Mouse (Mus musculus): ENCODE data around the gene Dyrk1b. TPM values are rescaled to one million over a fixed set of nuclear protein-coding genes. Genes with fewer than 3 reads are reported as not detected.
A peak's percentile ranks its signal among the peaks of the same experiment; 100 is the strongest.
"Not testable (repeated sequence)": the region's sequence is repeated elsewhere in the genome, so short reads cannot be mapped to it uniquely, and the experiment has no call there.

Dyrk1b gene
- polyA plus RNA-seq, 1 experiment from 2014 or later, result 7.3 TPM

DNA sequence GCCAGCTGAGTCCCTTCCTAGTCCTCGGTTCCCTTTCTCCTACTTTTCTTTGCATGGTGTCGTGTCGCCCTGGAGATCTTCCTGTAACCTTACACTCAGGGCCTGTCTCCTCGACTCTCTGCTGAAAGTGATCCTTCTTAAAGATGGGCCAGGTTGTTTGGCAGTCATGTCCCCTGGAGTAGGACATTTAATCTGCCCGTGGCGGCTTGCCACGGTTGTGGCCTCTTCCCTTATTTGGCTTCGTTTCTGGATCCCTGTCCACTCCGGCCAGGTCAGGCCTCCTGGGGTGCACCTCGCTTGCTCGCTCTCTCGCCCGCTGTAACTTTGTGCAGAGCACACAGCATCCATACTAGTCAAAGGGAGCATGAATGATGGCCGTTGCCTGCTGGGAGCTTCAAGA is 17.3 kb downstream of the Dyrk1b start:
- no peaks in the 10 kb centered on the region for H3K27me3 ChIP-seq
- H3K4me3 ChIP-seq, result no peak overlapping the region
- peaks cover 5% of the 10 kb centered on the region for H3K36me3 ChIP-seq
- no peak overlapping the region for H3K9ac ChIP-seq
- 78% methylated on average over 14 of the region's 14 CpGs for whole genome bisulfite sequencing
- no peak for ATAC-seq (replicated peaks; ENCODE audit: insufficient number of reproducible peaks, insufficient read depth, low FRiP score, low read depth)
- H3K4me2 ChIP-seq, result no peak overlapping the region
- H3K9me3 ChIP-seq (replicated peaks), result no peaks in the 10 kb centered on the region
- H3K27ac ChIP-seq, result no peak overlapping the region
- no peaks in the 10 kb centered on the region for H3K4me1 ChIP-seq (replicated peaks)

DNA sequence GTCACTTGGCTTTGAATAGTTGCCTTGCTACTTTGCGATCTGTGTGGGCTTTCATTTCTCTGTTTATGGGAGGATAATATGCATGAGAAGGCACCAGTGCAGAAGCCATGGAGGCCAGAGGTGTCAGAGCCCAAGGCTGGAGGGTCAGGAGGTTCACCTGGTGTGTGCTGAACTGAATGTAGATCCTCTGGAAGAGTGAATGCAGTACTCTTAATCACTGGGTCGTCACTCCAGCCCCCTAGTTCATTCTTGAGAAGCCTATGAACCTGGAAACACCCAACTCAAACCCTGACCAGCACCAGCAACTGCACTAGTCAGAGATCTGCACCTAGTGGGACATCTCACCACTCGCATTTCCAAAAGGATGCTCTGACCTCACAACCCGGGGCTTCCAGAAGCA is 19.8 kb downstream of the Dyrk1b start:
- Histone ChIP-seq H3K27me3 (no peaks in the 10 kb centered on the region), H3K27ac (no peak overlapping the region), H3K36me3 (peaks cover 4% of the 10 kb centered on the region), H3K4me1 (replicated peaks) (no peaks in the 10 kb centered on the region), H3K4me3 (no peak overlapping the region), H3K9me3 (replicated peaks) (no peaks in the 10 kb centered on the region), H3K9ac (no peak overlapping the region), H3K4me2 (no peak overlapping the region)
- no peak for ATAC-seq (replicated peaks; ENCODE audit: insufficient number of reproducible peaks, insufficient read depth, low FRiP score, low read depth)
- 68% methylated on average over 4 of the region's 4 CpGs for WGBS

DNA sequence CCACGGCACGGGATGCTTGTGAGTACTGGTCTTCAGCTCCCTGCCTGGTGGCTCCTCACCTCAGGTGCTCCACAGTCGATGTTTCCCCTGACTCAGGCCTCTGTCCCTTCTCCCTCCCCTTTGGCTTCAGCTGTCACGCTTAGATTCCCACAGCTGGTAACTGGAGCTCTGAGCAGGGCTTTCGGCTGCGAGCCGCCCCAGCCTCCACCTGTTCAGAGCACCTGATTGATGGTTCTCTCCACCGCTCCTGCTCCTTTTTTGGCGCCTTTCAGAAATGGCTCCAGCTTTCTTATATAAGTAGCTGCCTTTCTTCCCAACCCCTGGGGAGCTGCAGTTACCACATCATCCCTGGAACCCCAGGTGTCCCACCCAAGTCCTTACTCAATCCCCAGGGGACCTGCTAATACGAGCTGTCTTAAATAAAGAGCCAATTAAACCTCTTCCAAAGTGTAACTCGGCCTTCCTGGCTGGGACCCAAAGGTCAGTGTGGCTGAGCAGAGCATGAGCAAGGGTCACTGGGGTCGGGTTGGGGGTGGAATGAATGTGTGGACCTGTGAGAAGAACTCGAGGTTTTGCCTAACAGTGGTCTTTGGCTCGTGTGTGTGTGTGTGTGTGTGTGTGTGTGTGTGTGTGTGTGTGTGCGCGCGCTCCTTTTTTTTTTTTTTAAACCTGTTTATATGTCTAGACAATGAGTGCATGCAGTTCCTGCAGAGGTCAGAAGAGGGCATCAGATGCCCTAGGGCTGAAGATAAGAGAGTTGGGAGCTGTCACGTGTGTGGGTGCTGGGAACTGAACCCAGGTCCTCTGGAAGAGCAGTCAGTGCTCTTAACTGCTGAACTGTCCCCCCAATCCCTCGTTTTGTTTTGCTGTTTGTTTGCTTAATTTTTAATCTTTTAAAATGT is 24.2 kb downstream of the Dyrk1b start:
- Histone ChIP-seq H3K9me3 (replicated peaks) (no peaks in the 10 kb centered on the region), H3K27me3 (no peaks in the 10 kb centered on the region), H3K4me3 (no peak overlapping the region), H3K27ac (no peak overlapping the region), H3K4me2 (no peak overlapping the region), H3K36me3 (no peaks in the 10 kb centered on the region), H3K9ac (no peak overlapping the region), H3K4me1 (replicated peaks) (no peaks in the 10 kb centered on the region)
- ATAC-seq (replicated peaks; ENCODE audit: insufficient number of reproducible peaks, insufficient read depth, low FRiP score, low read depth), result no peak
- whole genome bisulfite sequencing, result 51% methylated on average over 16 of the region's 19 CpGs

DNA sequence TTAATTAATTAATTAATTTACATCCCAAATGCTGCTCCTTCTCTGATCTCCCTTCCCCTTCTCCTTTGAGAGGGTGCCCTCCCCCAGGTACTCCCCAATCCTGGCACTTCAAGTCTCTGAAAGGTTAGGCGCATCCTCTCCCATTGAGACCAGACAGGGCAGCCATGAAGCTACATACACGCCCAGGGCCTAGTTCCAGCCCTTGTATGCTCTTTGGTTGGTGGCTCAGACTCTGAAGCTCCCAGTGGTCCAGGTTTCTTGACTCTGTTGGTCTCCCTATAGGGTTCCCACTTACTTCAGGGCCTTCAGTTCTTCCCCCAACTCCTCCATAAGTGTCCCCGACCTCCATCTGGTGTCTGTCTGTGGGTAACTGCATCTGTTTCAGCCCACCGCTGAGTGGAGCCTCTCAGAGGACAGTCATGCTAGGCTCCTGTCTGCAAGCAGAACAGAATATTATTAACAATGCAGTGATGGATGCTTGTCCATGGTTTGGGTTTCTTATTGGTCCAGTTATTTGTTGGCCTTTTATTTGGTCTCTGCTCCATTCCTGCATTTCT is 26.9 kb downstream of the Dyrk1b start:
- H3K27ac ChIP-seq, result no peak overlapping the region
- H3K27me3 ChIP-seq, result no peaks in the 10 kb centered on the region
- H3K9me3 ChIP-seq (replicated peaks), result no peaks in the 10 kb centered on the region
- H3K4me2 ChIP-seq, result no peak overlapping the region
- no peak overlapping the region for H3K4me3 ChIP-seq
- no peaks in the 10 kb centered on the region for H3K4me1 ChIP-seq (replicated peaks)
- no peaks in the 10 kb centered on the region for H3K36me3 ChIP-seq
- 58% methylated on average over 4 of the region's 4 CpGs for WGBS
- H3K9ac ChIP-seq, result no peak overlapping the region
- ATAC-seq (replicated peaks; ENCODE audit: insufficient number of reproducible peaks, insufficient read depth, low FRiP score, low read depth), result no peak

DNA sequence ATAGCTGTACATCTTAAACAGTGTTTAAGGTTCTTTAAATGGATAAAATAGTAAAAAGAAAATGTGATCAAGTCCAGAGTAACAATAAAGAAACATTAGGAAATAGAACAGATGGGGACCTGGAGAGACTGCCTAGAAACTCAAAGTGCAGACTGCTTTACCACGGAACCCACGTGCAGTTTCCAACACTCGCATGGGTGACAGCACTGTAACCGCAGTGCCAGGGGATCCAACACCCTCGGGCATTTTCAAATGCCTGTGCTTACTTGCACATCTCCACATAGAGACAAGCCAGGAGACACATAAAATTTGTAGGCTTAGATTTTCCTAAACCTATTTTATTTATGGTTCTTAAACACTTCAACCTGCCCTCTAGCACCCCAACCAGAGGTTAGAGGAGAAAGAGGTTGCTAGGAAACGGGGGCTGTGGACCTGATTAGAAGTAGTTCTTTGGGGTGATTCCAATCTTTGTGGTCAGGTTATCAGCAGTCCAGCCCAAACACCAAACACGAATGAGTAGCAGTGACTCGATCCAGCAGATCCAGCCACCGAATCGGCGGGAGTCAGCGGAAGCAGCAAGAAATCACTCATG is 29.2 kb downstream of the Dyrk1b start:
- no peak for ATAC-seq (replicated peaks; ENCODE audit: insufficient number of reproducible peaks, insufficient read depth, low FRiP score, low read depth)
- WGBS, result 34% methylated on average over 12 of the region's 12 CpGs
- Histone ChIP-seq H3K27ac (0 out of 2 replicates have a peak overlapping the region, but pooled peaks have one; percentile 23), H3K4me1 (replicated peaks) (no peaks in the 10 kb centered on the region), H3K9ac (peak overlapping the region; percentile 49; the same call in 1 of the 2 replicates), H3K27me3 (no peaks in the 10 kb centered on the region), H3K4me3 (peak overlapping the region; percentile 39), H3K9me3 (replicated peaks) (no peaks in the 10 kb centered on the region), H3K36me3 (no peaks in the 10 kb centered on the region), H3K4me2 (peak overlapping the region; percentile 62)

DNA sequence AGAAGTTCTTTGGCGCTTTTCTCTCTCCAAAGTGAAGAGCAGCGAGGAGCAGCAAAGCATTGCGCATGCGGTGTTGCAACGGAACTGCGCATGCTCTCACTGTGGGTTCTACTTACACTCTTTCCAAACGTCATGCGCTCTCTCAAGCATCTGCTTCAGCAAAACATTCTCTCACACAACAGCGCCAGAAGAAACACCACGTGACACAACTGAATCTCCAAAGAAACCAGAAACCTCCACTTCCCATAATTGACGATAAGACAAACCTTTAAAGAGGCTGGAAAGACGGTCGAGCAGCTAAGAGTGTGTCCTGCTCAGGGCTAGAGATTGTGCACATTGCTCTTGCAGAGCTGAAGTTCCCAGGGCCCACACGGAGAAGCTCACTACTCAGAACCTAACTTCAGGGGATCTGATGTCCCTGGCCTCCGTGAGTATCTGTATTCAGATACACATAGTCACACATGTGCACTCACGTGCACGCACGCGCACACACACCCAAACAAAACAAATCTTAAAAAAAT is 29.8 kb downstream of the Dyrk1b start:
- H3K9me3 ChIP-seq (replicated peaks), result no peaks in the 10 kb centered on the region
- H3K4me3 ChIP-seq, result peak overlapping the region; percentile 39
- peak; percentile 74; the same call in 1 of the 2 replicates for ATAC-seq (replicated peaks; ENCODE audit: insufficient number of reproducible peaks, insufficient read depth, low FRiP score, low read depth)
- no peaks in the 10 kb centered on the region for H3K27me3 ChIP-seq
- peak overlapping the region; percentile 64 for H3K27ac ChIP-seq
- WGBS, result 51% methylated on average over 19 of the region's 19 CpGs
- no peaks in the 10 kb centered on the region for H3K36me3 ChIP-seq
- peak overlapping the region; percentile 62 for H3K4me2 ChIP-seq
- peak overlapping the region; percentile 49; the same call in 1 of the 2 replicates for H3K9ac ChIP-seq
- no peaks in the 10 kb centered on the region for H3K4me1 ChIP-seq (replicated peaks)

DNA sequence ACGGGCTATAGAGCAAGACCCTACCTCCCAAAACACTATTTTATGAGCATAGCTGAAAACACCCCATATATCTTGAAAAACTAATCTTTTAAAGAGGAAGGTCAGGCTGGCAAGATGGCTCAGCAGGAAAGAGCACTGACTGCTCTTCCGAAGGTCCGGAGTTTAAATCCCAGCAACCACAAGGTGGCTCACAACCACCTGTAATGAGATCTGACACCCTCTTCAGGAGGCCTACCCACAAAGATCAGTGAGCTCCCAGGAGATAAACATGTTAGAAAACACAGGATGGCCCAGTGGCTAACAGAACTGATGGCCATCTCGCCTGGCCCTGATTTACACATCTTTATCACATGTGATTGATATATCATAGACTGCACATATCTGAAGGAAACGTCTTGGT is 31.5 kb downstream of the Dyrk1b start:
- 47% methylated on average over 5 of the region's 5 CpGs for WGBS
- Histone ChIP-seq H3K27me3 (no peaks in the 10 kb centered on the region), H3K9me3 (replicated peaks) (no peaks in the 10 kb centered on the region), H3K4me1 (replicated peaks) (no peaks in the 10 kb centered on the region), H3K4me3 (no peak overlapping the region), H3K27ac (no peak overlapping the region), H3K36me3 (no peaks in the 10 kb centered on the region), H3K9ac (no peak overlapping the region), H3K4me2 (no peak overlapping the region)
- no peak for ATAC-seq (replicated peaks; ENCODE audit: insufficient number of reproducible peaks, insufficient read depth, low FRiP score, low read depth)

DNA sequence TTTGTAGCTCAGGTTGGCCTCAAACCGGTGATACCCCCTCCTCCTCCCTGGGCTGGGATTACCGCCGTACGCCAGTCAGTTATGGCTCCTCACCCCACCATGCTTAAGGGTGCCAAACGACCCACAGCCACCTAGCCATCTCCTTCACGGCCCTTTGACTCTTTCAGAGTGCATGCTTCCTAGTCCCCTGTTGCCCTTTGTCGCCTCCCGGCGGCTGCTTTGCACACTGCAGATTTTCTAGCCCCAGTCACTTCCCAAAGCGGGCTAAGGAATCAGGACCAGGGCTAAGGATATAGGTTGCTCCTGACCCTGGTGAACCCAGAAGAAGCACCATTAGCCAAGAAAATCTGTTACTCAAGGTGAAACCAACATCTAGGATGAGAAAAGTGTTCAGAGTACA is 34.9 kb downstream of the Dyrk1b start:
- H3K36me3 ChIP-seq, result no peaks in the 10 kb centered on the region
- WGBS, result 33% methylated on average over 10 of the region's 10 CpGs
- no peaks in the 10 kb centered on the region for H3K4me1 ChIP-seq (replicated peaks)
- no peaks in the 10 kb centered on the region for H3K27me3 ChIP-seq
- H3K4me3 ChIP-seq, result no peak overlapping the region
- H3K9me3 ChIP-seq (replicated peaks), result no peaks in the 10 kb centered on the region
- no peak overlapping the region for H3K9ac ChIP-seq
- H3K27ac ChIP-seq, result no peak overlapping the region
- no peak for ATAC-seq (replicated peaks; ENCODE audit: insufficient number of reproducible peaks, insufficient read depth, low FRiP score, low read depth)
- H3K4me2 ChIP-seq, result no peak overlapping the region

DNA sequence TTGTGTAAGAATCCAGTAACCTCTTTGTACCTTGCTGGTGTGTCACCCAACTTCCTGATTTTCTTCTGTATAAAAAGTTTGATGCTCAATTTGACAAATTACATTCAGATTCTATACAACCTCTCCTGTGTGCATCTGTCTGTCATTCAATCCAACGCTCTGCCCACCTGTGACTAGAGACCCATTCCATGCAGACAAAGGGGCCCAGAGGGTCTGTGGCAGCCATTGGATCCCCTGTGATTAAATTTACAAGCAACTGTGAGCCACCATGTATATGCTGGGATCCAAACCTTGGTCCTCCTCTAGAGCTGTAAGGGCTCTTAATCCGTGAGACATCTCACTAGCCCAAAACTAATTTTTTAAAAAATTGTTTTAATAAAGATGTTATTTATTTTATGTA is 36.7 kb downstream of the Dyrk1b start:
- not testable (repeated sequence) for H3K4me3 ChIP-seq; H3K9ac ChIP-seq; H3K4me2 ChIP-seq; H3K9me3 ChIP-seq (replicated peaks); ATAC-seq (replicated peaks; ENCODE audit: insufficient number of reproducible peaks, insufficient read depth, low FRiP score, low read depth); H3K27me3 ChIP-seq; H3K36me3 ChIP-seq; H3K27ac ChIP-seq; H3K4me1 ChIP-seq (replicated peaks)
- 79% methylated on average over 2 of the region's 2 CpGs for WGBS

DNA sequence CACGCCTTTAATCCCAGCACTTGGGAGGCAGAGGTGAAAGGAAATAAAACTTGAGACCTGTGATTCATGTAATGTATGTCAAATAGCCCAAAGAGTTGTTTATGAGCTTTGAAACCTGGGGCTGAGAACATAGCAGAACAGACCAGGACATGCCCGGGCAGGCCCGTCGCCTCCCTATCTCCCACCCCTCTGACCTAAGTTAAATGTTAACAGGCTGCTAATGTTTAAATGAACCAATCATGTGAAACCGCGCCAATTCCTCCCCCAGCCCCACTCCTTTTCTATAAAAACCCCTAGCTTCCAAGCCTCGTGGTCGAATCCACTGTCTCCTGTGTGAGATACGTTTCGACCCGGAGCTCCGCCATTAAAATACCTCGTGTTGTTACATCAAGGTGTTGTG is 38.5 kb downstream of the Dyrk1b start:
- ATAC-seq (replicated peaks; ENCODE audit: insufficient number of reproducible peaks, insufficient read depth, low FRiP score, low read depth), result not testable (repeated sequence)
- 86% methylated on average over 13 of the region's 13 CpGs for WGBS

DNA sequence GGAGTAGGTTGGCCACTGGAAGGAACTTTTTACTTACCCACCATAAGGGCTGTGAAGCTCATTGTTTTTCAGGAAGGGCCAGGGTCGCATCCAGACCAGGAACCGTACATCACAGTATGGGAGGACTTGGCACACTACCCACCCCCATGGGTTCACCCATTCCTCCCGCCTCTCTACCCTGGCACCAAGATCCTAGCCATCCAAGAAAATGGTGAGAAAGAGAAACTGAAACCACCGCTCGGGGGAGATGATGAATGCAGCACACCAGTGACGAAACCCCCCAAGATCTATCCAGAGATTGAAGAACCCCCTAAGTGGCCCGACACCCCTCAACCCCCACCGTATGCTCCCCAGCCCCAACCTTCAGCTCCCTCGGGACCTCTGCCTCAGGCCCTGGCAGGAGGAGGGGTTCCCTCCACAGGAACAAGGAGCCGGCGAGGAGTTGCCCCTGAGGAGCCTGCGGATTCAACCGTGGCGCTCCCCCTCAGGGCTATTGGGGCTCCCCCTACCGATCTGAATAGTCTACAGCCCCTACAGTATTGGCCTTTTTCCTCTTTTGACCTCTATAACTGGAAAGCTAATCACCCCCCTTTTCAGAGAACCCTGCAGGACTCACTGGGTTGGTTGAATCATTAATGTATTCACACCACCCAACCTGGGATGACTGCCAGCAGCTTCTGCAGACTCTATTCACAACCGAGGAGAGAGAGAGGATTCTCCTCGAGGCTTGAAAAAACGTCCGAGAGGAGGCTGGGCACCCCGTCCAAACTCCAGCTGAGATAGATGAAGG is 39.9 kb downstream of the Dyrk1b start:
- WGBS, result 81% methylated on average over 20 of the region's 20 CpGs
- not testable (repeated sequence) for H3K4me1 ChIP-seq (replicated peaks); ATAC-seq (replicated peaks; ENCODE audit: insufficient number of reproducible peaks, insufficient read depth, low FRiP score, low read depth); H3K9ac ChIP-seq; H3K27me3 ChIP-seq; H3K4me3 ChIP-seq; H3K9me3 ChIP-seq (replicated peaks); H3K36me3 ChIP-seq; H3K4me2 ChIP-seq; H3K27ac ChIP-seq

More for the DNA sequence above, 38.5 kb downstream of the Dyrk1b start:
- H3K9ac ChIP-seq; H3K27me3 ChIP-seq; H3K4me1 ChIP-seq (replicated peaks); H3K36me3 ChIP-seq; H3K4me2 ChIP-seq; H3K9me3 ChIP-seq (replicated peaks); H3K27ac ChIP-seq; H3K4me3 ChIP-seq: not testable (repeated sequence)
